Mouse (Mus musculus) heart, embryonic 14.5 days (tissue): ENCODE results near the gene Nelfb. TPM values are rescaled to one million over a fixed set of nuclear protein-coding genes. Genes with fewer than 3 reads are reported as not detected.
"Not testable (repeated sequence)": the region's sequence is repeated elsewhere in the genome, so short reads cannot be mapped to it uniquely, and the experiment has no call there.

Source experiments
- ATAC-seq: fragments of 200-750 bp; cut with Nextera tagmentation; 2 replicates; pipeline ENCODE4 v1.8.0; 2017; ENCODE audit warnings: low read depth, moderate TSS enrichment; ENCODE audit not compliant: insufficient number of reproducible peaks, insufficient read depth, low FRiP score
- H3K27ac ChIP-seq, 2 experiments: fragments of 200-500 bp in 1 of 2; fragments of 300-500 bp in 1 of 2; sonication (generic) in 1 of 2; replicated peaks in 1 of 2; 2 replicates each; pipeline ENCODE4 v1.5.1; 2012 to 2014; ENCODE audit warnings: low read depth in 2 of 2, low read length in 2 of 2, control low read depth in 1 of 2, mild to moderate bottlenecking in 1 of 2, mixed read lengths in 1 of 2; ENCODE audit not compliant: control insufficient read depth in 1 of 2, insufficient read depth in 1 of 2
- H3K27me3 ChIP-seq: fragments of 300-500 bp; sonication (generic); 2 replicates; pipeline ENCODE4 v1.6.1; 2014; ENCODE audit warnings: mild to moderate bottlenecking, low read length, control low read depth; ENCODE audit not compliant: control insufficient read depth, insufficient read depth
- H3K36me3 ChIP-seq: fragments of 300-500 bp; sonication (generic); 2 replicates; pipeline ENCODE4 v1.6.1; 2014; ENCODE audit warnings: mild to moderate bottlenecking, control low read depth, low read length, mixed read lengths; ENCODE audit not compliant: control insufficient read depth, insufficient read depth
- H3K4me1 ChIP-seq, 2 experiments: fragments of 200-500 bp in 1 of 2; fragments of 300-500 bp in 1 of 2; sonication (generic) in 1 of 2; 2 replicates each; pipeline ENCODE4 v1.6.1; 2012 to 2014; ENCODE audit warnings: low read length in 2 of 2, control low read depth in 1 of 2, mixed read lengths in 1 of 2; ENCODE audit not compliant: control insufficient read depth in 2 of 2, insufficient read depth in 2 of 2
- H3K4me2 ChIP-seq: fragments of 300-500 bp; sonication (generic); 2 replicates; pipeline ENCODE4 v1.6.1; 2014; ENCODE audit warnings: mild to moderate bottlenecking, low read length
- H3K4me3 ChIP-seq, 2 experiments: fragments of 200-500 bp in 1 of 2; fragments of 300-500 bp in 1 of 2; sonication (generic) in 1 of 2; 2 replicates each; pipeline ENCODE4 v1.5.1; 2012 to 2014; ENCODE audit warnings: low read length in 2 of 2, mild to moderate bottlenecking in 2 of 2, control low read depth in 1 of 2, low read depth in 1 of 2, moderate library complexity in 1 of 2; ENCODE audit not compliant: control insufficient read depth in 1 of 2, insufficient read depth in 1 of 2
- H3K9ac ChIP-seq: fragments of 300-500 bp; sonication (generic); 2 replicates; pipeline ENCODE4 v1.6.1; 2014; ENCODE audit warnings: mild to moderate bottlenecking, low read length
- H3K9me3 ChIP-seq: fragments of 300-500 bp; sonication (generic); 2 replicates; pipeline ENCODE4 v1.6.1; 2016; ENCODE audit warnings: low read length, control low read depth; ENCODE audit not compliant: control insufficient read depth
- WGBS: fragments of 180-500 bp; shearing (Covaris S2); extraction: QIAGEN DNeasy Blood & Tissue Kit; methylation state at CpG from one replicate; pipeline ENCODE4 v1.1.7; 2014; 5-methylcytosine and 5-hydroxymethylcytosine counted together
- polyA plus RNA-seq: library from polyadenylated mRNA; unstranded; fragments of >200 nt; fragmentation: Nextera tagmentation; extraction: Ambion mirVana; gene quantifications from 2 replicates; pipeline ENCODE4 v1.2.1, GENCODE M21; 2014

The Nelfb gene
- 58.4 and 65.9 TPM in 2 replicates for polyA plus RNA-seq

- Histone ChIP-seq H3K27ac (peak within 1 kb of the TSS; percentile 73 to 84), H3K9ac (peak within 1 kb of the TSS; percentile 92), H3K4me1 (peaks cover 5 to 16% of the 10 kb centered on the region in 2 experiments), H3K9me3 (no peaks in the 10 kb centered on the region), H3K4me2 (peak within 1 kb of the TSS; percentile 74), H3K4me3 (peak within 1 kb of the TSS; percentile 86 to 87), H3K27me3 (0 out of 2 replicates have a peak, but pooled peaks cover 3% of the 10 kb centered on the region), H3K36me3 (peaks cover 35% of the 10 kb centered on the region)
- peak; percentile 85 for ATAC-seq
- WGBS, result 1% methylated on average over 44 of the region's 44 CpGs
Measured at GRCm38 (mm10) chr2:25211121-25211670, at the start of gene Nelfb. TSS of gene Nelfb (minus strand) at chr2:25211489.

- Histone ChIP-seq H3K4me3 (no peak overlapping the region), H3K27me3 (peaks cover 3% of the 10 kb centered on the region), H3K9me3 (no peaks in the 10 kb centered on the region), H3K36me3 (no peaks in the 10 kb centered on the region), H3K9ac (no peak overlapping the region), H3K4me2 (no peak overlapping the region), H3K4me1 (peaks cover 14 to 25% of the 10 kb centered on the region in 2 experiments), H3K27ac (no peak overlapping the region)
- no peak for ATAC-seq
- 58% methylated on average over 2 of the region's 2 CpGs for WGBS
Measured at GRCm38 (mm10) chr2:25258887-25259286, 47.6 kb upstream of the Nelfb start.

- H3K9me3 ChIP-seq, H3K4me3 ChIP-seq, H3K9ac ChIP-seq, ATAC-seq, H3K27ac ChIP-seq, H3K4me2 ChIP-seq, H3K27me3 ChIP-seq: not testable (repeated sequence)
- 81% methylated on average over 5 of the region's 5 CpGs for WGBS
- Histone ChIP-seq H3K36me3 (peaks cover 14% of the 10 kb centered on the region), H3K4me1 (peaks cover 7 to 16% of the 10 kb centered on the region in 2 experiments; a peak in 3 of 4 replicates)
Measured at GRCm38 (mm10) chr2:25257250-25257649, 46.0 kb upstream of the Nelfb start.

GRCm38 (mm10) chr2:25256443-25257109, 45.3 kb upstream of the Nelfb start:
- Histone ChIP-seq H3K4me3 (peak overlapping the region; percentile 3 to 90; a peak in 3 of 4 replicates), H3K4me2 (peak overlapping the region; percentile 94), H3K4me1 (peaks cover 7 to 13% of the 10 kb centered on the region in 2 experiments; a peak in 3 of 4 replicates), H3K9ac (peak overlapping the region; percentile 88), H3K36me3 (peaks cover 21% of the 10 kb centered on the region)
- ATAC-seq, H3K27me3 ChIP-seq, H3K27ac ChIP-seq, H3K9me3 ChIP-seq: not testable (repeated sequence)
- WGBS, result 56% methylated on average over 10 of the region's 12 CpGs

- Histone ChIP-seq H3K4me2 (peak within 1 kb of the TSS; percentile 94), H3K9ac (peak within 1 kb of the TSS; percentile 88), H3K4me3 (peak within 1 kb of the TSS; percentile 90 to 93), H3K27me3 (no peaks in the 10 kb centered on the region), H3K36me3 (peaks cover 33% of the 10 kb centered on the region), H3K9me3 (no peaks in the 10 kb centered on the region), H3K27ac (peak within 1 kb of the TSS; percentile 31 to 77), H3K4me1 (peaks cover 7 to 13% of the 10 kb centered on the region in 2 experiments; a peak in 3 of 4 replicates)
- under 1% methylated on average over 39 of the region's 39 CpGs for WGBS
- peak; percentile 80 for ATAC-seq
Measured at GRCm38 (mm10) chr2:25255284-25255779, 44.0 kb upstream of the Nelfb start, which contains the start of gene Tmem203. TSS of gene Tmem203 (plus strand) at chr2:25255439.

GRCm38 (mm10) chr2:25252331-25252730, 41.0 kb upstream of the Nelfb start:
- H3K4me1 ChIP-seq, result peaks cover 7 to 13% of the 10 kb centered on the region in 2 experiments; a peak in 3 of 4 replicates
- WGBS, result 82% methylated on average over 1 of the region's 1 CpGs
- ATAC-seq, result no peak
- no peak overlapping the region for H3K9ac ChIP-seq
- no peak overlapping the region for H3K4me2 ChIP-seq
- no peak overlapping the region for H3K27ac ChIP-seq
- no peak overlapping the region for H3K4me3 ChIP-seq
- no peaks in the 10 kb centered on the region for H3K27me3 ChIP-seq
- peaks cover 63% of the 10 kb centered on the region for H3K36me3 ChIP-seq
- no peaks in the 10 kb centered on the region for H3K9me3 ChIP-seq

- 85% methylated on average over 10 of the region's 10 CpGs for WGBS
- H3K36me3 ChIP-seq, result peaks cover 43% of the 10 kb centered on the region
Measured at GRCm38 (mm10) chr2:25246183-25247072, 35.1 kb upstream of the Nelfb start, which contains the start of gene AL732309.1. TSS of gene AL732309.1 (minus strand) at chr2:25246863.

More at GRCm38 (mm10) chr2:25246183-25247072, 35.1 kb upstream of the Nelfb start, which contains the start of gene AL732309.1:
- no peaks in the 10 kb centered on the region for H3K9me3 ChIP-seq
- no peak within 1 kb of the TSS for H3K4me2 ChIP-seq
- ATAC-seq, result no peak
- H3K9ac ChIP-seq, result no peak within 1 kb of the TSS
- no peak within 1 kb of the TSS for H3K27ac ChIP-seq
- H3K27me3 ChIP-seq, result peaks cover 22% of the 10 kb centered on the region
- H3K4me1 ChIP-seq, result peaks cover 4 to 13% of the 10 kb centered on the region in 2 experiments; a peak in 3 of 4 replicates
- H3K4me3 ChIP-seq, result no peak within 1 kb of the TSS
